Mouse (Mus musculus) c-Kit-positive CD71-positive TER-119-negative erythroid progenitor cells, embryonic 14.5 days (primary cell): Measurements from ENCODE around the gene Mrpl52.

Experiments used
- DNase-seq: peaks from one replicate; pipeline ENCODE4 v3.0.0-alpha.2; 2013; ENCODE audit warnings: low read depth

The Mrpl52 gene

GRCm38 (mm10) chr14:54432837-54433830, 6.4 kb downstream of the Mrpl52 start:
- no peak for DNase-seq

- no peak for DNase-seq
Measured at GRCm38 (mm10) chr14:54433941-54434531, 7.3 kb downstream of the Mrpl52 start.

- no peak for DNase-seq
Measured at GRCm38 (mm10) chr14:54435194-54435918, 8.6 kb downstream of the Mrpl52 start.

GRCm38 (mm10) chr14:54439155-54439554, 12.4 kb downstream of the Mrpl52 start:
- no peak for DNase-seq

GRCm38 (mm10) chr14:54439610-54440009, 12.9 kb downstream of the Mrpl52 start:
- no peak for DNase-seq

- no peak for DNase-seq
Measured at GRCm38 (mm10) chr14:54440538-54440937, 13.8 kb downstream of the Mrpl52 start.

GRCm38 (mm10) chr14:54441365-54441764, 14.7 kb downstream of the Mrpl52 start:
- no peak for DNase-seq

- DNase-seq: no peak
Measured at GRCm38 (mm10) chr14:54442548-54442947, 15.8 kb downstream of the Mrpl52 start.

- no peak for DNase-seq
Measured at GRCm38 (mm10) chr14:54443196-54443595, 16.5 kb downstream of the Mrpl52 start.

- no peak for DNase-seq
Measured at GRCm38 (mm10) chr14:54443712-54444618, 17.3 kb downstream of the Mrpl52 start.

- no peak for DNase-seq
Measured at GRCm38 (mm10) chr14:54445476-54445875, 18.8 kb downstream of the Mrpl52 start.

- DNase-seq: no peak
Measured at GRCm38 (mm10) chr14:54453566-54453965, 26.9 kb downstream of the Mrpl52 start.

- DNase-seq: no peak
Measured at GRCm38 (mm10) chr14:54454669-54455528, 28.2 kb downstream of the Mrpl52 start.

- DNase-seq: no peak
Measured at GRCm38 (mm10) chr14:54457907-54458569, 31.3 kb downstream of the Mrpl52 start.

GRCm38 (mm10) chr14:54462146-54462545, 35.4 kb downstream of the Mrpl52 start:
- DNase-seq: no peak

- DNase-seq: no peak
Measured at GRCm38 (mm10) chr14:54463108-54463958, 36.6 kb downstream of the Mrpl52 start.

- peak; percentile 82 for DNase-seq
Measured at GRCm38 (mm10) chr14:54463959-54464292, 37.2 kb downstream of the Mrpl52 start, which contains the start of gene Lrp10. Gene Lrp10 (plus strand): TSS chr14:54464137.

GRCm38 (mm10) chr14:54464293-54465005, 37.7 kb downstream of the Mrpl52 start:
- DNase-seq: peak; percentile 81
